Mouse (Mus musculus) v-Abl transformed pro-B cells (cell line): ENCODE measurements at regions not wholly inside any gene's neighbourhood (a gene's known extent, or its start where the extent isn't known, plus 50 kb on each side); places are given as distances from the start of the nearest gene placed in this dataset.

Experiments
- in situ Hi-C, 2 experiments: fragments of 400-800 bp; cut with MboI; formaldehyde crosslinking; loops; one replicate each; pipeline ENCODE4 v1.15.1; 2025; ENCODE audit not compliant: unreplicated experiment in 2 of 2

DNA sequence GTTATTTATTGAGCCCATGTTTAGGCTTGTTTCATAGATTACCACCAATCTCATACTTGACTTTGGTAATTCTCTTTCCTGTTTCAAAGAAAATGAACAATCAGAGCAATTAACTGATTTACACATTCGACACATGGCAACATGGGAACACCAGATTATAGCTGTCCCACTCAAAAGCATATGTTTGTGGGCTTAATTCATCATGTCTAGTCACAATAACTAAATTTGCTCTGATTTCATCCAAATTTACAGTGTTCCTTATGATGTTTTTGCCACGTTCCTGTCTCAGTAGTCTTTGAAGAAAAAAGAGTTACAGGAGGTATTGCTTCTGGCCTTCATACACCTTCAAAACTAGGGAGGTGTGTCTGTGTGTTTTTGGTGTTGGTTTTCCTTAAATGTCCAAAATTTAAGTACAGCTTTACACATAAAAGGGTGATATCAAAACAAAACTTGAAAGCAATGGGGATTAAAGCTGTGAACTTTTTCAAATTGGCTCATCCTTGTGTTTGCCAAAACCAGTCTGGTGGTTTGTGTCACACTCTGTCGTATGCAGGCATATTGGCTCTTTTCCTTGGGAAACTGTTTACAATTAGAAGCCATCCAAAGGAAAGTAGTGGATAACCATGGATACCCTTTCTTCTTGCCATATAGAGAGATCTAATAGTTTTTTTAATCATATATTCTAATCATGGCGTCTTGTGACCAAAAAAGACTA lies 291.3 kb downstream of the Etv1 start:
- in situ Hi-C loops = no loop called here

GRCm38 (mm10) chr12:39073289-39074022 lies 294.3 kb downstream of the Etv1 start:
- in situ Hi-C loops = no loop called here

GRCm38 (mm10) chr12:39086285-39086684 lies 307.1 kb downstream of the Etv1 start:
- in situ Hi-C loops = no loop called here

DNA sequence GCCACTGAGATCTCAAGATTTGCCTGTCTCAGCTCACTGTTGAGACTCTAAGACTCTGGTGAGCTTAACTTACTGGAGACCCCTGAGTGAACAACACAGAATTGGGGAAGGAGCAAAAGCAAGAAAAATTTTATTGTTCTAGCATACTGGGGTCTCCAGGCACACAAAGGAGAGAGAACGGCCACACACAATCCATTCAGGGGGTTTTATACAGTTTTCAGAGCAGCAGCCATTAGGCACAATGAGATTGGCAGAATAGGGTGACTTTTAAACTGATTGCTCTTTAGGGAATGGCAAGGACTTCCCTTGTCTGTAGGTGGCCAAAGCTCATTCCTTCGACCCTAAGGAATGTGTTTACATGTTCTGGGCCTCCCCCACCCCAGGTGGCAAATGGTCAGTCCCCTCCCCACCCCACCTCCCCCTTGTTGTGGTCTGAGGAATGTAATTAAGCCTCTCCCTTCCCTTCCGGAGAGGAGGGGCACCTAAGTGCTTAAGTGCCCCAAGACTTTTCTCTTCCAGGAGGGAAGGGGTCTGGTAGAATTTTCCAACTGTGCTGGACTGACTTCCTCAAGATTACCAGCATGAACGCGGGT lies 315.6 kb downstream of the Etv1 start:
- in situ Hi-C loops = no loop called here

DNA sequence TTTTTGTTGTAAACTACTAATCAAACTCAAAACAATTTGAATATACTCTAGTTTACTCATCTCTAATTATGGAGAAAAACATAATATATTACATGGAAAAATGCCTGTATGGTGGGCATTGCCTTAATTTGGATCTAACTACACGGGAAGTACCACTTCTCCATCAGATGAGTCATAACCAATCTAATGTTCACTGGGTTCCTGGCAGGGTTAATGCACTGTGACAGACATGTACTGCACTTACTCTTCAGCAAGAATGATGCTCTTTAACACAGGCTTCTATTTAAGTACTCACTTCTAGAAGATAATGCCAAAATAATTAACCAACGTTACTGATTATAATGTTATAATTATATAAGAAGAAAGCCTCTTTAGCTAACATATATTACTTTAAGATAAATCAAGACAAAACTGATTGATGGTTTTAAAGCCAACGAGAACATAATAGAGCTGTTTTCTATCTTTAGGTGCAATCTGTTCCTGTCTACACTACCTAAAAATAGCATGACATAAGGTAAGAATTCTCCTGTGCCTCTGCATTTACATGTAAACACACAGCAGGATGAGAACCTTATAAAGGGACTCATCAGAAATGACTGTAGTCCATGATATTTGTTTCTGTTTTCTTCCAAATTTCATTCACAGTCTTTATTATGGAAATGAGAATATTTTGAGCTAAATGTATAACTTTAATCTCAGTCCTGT lies 344.4 kb downstream of the Etv1 start:
- in situ Hi-C loops = no loop called here

DNA sequence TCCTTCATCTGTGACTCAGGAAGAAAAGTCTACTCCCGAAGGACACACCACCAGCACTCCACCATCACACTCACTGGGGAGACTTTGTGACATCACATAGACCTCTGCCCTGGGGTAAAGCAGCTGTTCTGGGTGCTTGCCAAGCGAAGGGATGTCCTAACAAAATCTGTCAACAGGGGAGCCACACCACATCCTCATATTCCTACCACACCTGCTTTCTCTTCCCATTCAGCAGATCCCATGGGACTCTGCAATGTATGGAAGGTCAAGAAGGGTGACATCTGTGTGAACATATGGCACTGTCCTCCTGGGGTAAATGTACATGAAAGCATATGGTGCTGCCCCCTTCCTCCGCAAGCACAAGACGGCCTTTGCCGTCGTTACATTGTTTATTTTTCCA lies 375.5 kb downstream of the Etv1 start:
- in situ Hi-C loops = no loop called here

DNA sequence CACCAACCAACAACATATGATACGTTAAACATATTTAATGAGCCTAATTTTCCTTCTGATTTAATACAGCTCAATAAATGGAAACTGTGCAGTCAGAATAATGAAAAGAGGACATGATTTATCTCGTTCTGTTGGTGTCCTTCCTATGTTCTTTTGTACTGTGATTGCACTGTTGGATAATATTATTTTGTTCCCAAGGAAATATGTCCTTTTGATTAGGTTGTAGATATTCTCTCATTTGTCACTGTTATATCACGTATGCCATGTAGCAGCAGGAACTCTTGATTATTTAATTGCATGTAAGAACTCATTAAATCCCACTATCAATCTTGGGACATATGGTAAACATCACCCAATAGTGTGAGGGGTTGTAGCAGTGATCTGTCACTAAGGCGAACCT lies 397.8 kb downstream of the Etv1 start:
- in situ Hi-C loops = no loop called here

GRCm38 (mm10) chr12:39224073-39224472 lies 444.9 kb downstream of the Etv1 start:
- in situ Hi-C loops = no loop called here

- in situ Hi-C loops = no loop called here
Measured at GRCm38 (mm10) chr12:39256605-39257004, 477.4 kb downstream of the Etv1 start.

GRCm38 (mm10) chr12:39257571-39257970 lies 478.4 kb downstream of the Etv1 start:
- in situ Hi-C loops = no loop called here

- in situ Hi-C loops = no loop called here
Measured at GRCm38 (mm10) chr12:39289676-39290075, 510.5 kb downstream of the Etv1 start.

- in situ Hi-C loops = no loop called here
Measured at GRCm38 (mm10) chr12:39301351-39302212, 522.4 kb downstream of the Etv1 start.

- in situ Hi-C loops = no loop called here
Measured at GRCm38 (mm10) chr12:39302213-39302591, 523.0 kb downstream of the Etv1 start.

DNA sequence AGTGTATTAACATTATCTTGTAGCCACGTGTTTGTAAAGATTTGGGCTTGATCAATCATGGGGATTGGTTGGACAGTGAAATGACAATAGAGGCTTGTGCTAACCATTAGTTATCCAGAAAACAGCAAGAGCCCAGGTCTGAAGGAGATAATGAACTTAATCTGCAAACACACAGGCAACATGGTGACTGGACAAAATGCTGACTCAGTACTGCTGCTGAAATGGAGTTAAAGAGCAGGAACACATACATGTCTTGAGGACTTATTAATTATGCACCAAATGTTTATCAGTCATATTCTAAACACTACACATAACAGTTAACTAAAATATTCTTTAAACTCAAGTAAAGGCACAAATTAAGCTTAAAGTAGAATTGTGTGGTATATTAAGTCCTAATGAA lies 528.6 kb downstream of the Etv1 start:
- in situ Hi-C loops = no loop called here

DNA sequence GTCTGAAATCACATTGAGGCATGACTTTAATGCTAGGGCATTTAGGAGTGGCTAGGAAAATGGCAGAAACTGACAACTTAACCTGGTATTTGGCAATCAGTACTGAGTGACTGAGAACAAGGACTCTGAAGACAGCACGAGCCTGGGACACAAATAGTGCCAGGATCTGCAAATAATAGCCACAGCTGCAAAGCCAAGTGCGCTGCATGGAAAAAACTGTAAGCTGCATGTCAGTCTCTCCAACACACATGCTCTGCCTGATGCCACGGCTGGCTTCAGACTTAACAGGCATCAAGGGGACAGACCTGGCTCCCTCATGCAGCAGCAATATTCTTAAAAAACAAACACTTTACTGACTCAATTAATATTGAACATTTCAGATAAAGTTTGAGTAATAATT lies 530.7 kb downstream of the Etv1 start:
- in situ Hi-C loops = no loop called here

- in situ Hi-C loops = no loop called here
Measured at GRCm38 (mm10) chr12:39317229-39317628, 538.0 kb downstream of the Etv1 start.

- in situ Hi-C loops = no loop called here
Measured at GRCm38 (mm10) chr12:39321453-39321852, 542.3 kb downstream of the Etv1 start.

DNA sequence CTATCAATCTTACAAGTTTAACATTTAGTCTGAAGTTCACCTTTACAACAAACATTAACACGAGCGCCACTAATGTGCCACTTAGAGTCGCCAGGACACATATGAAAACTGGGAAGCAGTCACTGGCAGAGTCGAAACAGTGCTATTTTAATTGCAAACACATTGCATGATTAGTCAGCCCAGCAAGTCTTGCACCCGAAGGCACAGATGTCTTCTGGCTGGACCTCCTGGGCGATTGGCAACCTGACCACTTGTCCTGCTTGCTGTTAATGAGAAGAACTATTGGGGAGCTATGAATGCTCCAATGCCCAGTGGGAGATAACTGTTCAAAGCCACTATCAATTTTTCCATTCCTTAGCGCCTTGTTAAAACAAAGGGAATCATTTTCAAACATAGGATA lies 547.0 kb downstream of the Etv1 start:
- in situ Hi-C loops = no loop called here

GRCm38 (mm10) chr12:39326668-39327299 lies 547.6 kb downstream of the Etv1 start:
- in situ Hi-C loops = no loop called here

GRCm38 (mm10) chr12:39328377-39328776 lies 549.2 kb downstream of the Etv1 start:
- in situ Hi-C loops = no loop called here
